Mouse (Mus musculus) kidney, adult 9 months (tissue): ENCODE results near the gene Syne2.
A peak's percentile ranks its signal among the peaks of the same experiment; 100 is the strongest.

Source experiments
- DNase-seq: peaks from one replicate; pipeline ENCODE4 v3.0.0; 2022

Syne2 gene

GRCm38 (mm10) chr12:75817959-75818452, at the start of gene Syne2:
Gene Syne2 (plus strand): TSS chr12:75818134.
- peak; percentile 89 for DNase-seq

DNA sequence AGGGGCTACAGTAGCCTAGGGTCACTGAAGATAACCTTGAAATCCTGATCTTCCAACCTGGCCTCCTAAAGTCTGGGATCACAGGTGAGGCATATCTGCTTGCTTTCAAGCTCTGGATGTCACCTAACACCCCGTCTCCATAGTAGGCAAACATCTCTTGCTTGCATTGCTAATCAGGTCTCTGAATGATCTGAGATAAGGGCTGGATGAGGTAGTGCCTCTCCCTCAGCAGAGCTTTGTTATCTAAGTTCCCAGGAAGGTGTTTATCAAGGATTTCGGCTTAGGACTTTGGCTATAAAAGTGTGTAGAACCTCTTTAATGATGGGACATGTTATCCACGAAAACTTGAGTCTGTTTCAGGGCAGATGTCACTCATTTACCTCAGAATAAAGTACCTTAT, 46.5 kb upstream of the Syne2 start:
- no peak for DNase-seq

GRCm38 (mm10) chr12:75772424-75773034, 45.4 kb upstream of the Syne2 start:
- DNase-seq, result peak; percentile 77

DNA sequence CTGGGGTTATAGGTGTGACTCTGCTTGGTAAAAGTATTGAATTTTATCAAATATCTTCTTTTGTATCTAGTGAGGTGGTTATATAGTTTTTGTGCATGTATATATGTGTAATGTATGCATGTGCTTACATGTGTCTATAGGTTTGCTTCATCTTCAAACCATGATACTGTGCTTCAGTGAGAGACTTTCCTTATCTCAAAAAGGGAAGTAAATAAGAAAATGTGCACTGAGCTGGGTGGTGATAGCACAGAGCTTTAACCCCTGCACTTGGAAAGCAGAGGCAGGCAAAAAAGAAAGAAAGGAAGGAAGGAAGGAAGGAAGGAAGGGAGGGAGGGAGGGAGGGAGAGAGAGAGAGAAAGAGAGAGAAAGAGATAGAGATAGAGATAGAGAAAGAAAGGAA, 36.5 kb upstream of the Syne2 start:
- no peak for DNase-seq

GRCm38 (mm10) chr12:75781995-75782394, 35.9 kb upstream of the Syne2 start:
- no peak for DNase-seq

DNA sequence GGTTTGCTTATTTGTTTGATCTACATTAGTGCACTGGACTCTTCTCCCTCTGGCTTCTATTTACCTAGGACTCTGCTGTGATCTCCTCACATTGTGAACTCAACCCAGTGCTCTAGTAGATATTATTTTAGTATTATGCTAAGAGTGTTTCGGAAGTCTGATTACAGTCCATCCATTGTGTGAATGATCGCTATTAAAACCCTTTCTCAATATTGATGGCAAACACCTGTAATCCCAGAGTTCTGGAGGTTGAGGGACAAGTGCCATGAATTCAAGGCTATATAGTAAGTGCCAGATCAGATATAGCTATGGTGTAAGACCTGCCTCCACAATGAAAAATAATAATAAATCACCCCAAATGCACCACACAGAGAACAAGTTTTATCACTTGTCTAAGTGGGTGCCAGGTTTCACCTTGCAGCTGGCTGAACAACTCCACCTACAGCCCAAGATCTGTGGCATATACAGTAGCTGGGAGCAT, 33.6 kb upstream of the Syne2 start:
- DNase-seq, result no peak

- peak; percentile 74 for DNase-seq
These were observed 31.3 kb upstream of the Syne2 start for GRCm38 (mm10) chr12:75786681-75787080.

GRCm38 (mm10) chr12:75789451-75789850, 28.5 kb upstream of the Syne2 start:
- no peak for DNase-seq

- DNase-seq, result no peak
These were observed 23.4 kb upstream of the Syne2 start for GRCm38 (mm10) chr12:75794527-75794926.

DNA sequence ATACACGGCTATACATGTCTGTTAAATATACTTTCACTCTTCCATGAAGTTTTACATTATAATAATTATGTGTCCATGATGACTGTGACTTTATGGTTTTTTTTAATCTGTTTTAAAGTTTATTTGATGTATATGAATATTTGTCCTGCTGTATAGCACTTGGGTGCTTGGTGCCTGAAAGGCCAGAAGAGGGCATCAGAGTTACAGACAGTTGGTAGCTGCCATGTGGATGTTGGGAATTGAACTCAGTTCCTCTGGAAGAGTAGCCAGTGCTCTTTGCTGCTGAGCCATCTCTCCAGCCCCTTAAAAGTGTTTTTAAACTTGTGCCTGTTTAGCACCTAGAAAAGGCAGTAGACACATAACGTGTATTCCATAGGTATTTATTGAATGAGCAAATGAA, 21.4 kb upstream of the Syne2 start:
- DNase-seq, result peak; percentile 47

GRCm38 (mm10) chr12:75806281-75806680, 11.7 kb upstream of the Syne2 start:
- no peak for DNase-seq

DNA sequence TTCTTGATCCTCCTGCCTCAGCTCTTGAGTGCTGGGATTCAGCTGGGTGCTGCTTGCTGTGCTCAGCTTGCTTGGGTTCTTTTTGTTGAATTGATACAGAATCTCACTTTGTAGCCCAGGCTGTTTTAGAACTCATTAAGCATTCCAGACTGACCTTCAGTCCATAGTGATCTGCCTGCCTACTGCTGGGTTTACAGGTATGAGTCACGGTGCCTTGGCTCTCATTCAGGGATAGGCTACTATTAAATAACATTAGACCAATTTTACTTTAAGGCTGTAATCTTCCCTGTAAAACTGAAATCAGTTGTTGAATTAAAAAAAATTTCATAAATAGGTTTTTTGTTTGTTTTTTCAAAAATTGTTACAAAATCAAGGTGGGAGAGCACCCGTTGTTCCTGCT, 4.2 kb upstream of the Syne2 start:
- no peak for DNase-seq

DNA sequence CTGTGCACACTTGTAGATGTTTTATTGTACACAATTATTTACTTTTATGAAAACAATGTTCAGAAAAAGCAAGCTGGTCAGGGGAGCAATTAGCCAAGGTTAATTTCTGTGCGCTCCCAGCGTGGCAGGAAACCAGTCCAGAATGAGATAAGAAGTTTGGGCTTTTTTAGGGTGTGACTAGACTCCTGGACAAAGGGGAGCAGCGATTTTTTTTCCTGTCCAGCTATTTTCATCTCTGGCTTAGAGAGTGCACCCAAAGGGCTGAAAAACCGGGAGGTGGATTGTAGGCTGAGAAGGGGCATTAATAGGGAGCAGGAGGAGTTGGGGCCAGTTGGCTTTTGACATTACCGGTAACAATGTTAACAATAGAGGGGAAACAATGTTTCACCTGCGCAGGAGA, 3.4 kb upstream of the Syne2 start:
- no peak for DNase-seq

GRCm38 (mm10) chr12:75816981-75817856, 715 bp upstream of the Syne2 start:
- no peak for DNase-seq

- peak; percentile 77 for DNase-seq
These were observed 810 bp downstream of the Syne2 start for GRCm38 (mm10) chr12:75818453-75819434.

- DNase-seq, result no peak
These were observed 1.5 kb downstream of the Syne2 start for GRCm38 (mm10) chr12:75819481-75819880.

- no peak for DNase-seq
These were observed 2.3 kb downstream of the Syne2 start for GRCm38 (mm10) chr12:75820216-75820615.

DNA sequence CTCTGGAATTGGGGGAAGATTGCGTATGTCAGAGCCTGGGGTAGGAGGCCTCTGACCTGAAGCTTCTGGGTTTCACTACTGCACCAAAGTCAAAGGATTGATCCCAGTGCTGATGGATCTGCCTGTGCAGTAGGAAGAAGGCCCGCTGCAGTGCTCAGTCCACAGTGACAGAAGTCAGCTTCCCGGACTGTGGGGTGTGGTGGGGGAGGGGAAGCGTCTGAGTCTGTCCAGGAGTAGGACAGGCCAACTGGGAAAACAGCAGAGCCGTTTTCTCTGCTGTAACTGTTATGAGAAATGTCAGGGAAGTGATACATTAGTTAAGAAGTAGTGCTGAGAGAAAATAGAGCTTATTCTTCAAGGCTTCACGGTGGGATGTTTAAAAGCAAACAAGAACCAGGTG, 4.2 kb downstream of the Syne2 start:
- DNase-seq, result no peak

GRCm38 (mm10) chr12:75823475-75823874, 5.5 kb downstream of the Syne2 start:
- DNase-seq, result peak; percentile 10

GRCm38 (mm10) chr12:75825458-75825857, 7.5 kb downstream of the Syne2 start:
- DNase-seq, result no peak

DNA sequence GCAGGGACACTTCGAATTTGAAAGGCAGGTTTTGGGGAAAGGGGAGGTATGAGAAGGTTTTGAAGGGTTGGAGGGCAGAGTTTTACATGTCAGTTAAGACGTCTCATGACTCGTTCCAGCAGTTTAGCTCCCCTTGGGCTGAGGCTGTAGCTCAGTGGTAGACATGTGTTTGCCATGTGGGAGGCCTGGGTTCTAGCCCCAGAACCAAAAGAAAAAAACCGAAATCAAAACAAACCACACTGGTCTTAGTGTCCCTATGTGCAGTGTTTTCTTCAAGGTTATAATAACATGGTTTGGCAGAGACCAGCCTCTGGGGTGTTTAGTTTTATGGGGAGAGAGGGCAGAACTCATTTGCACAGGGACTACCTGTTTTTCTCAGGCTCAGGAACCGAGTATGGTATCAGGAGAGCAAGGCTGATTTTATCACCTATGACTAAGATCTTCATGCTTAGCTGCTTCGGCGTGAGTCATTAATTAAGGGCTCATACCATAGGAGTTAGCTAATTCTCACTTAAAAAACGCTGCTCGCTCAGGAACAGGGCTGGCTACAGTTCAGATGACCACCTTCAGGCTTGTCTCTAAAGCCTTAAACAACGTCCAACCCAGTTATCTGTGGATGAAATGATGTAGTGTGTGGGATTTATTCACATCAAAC, 8.9 kb downstream of the Syne2 start:
- peak; percentile 72 for DNase-seq

DNA sequence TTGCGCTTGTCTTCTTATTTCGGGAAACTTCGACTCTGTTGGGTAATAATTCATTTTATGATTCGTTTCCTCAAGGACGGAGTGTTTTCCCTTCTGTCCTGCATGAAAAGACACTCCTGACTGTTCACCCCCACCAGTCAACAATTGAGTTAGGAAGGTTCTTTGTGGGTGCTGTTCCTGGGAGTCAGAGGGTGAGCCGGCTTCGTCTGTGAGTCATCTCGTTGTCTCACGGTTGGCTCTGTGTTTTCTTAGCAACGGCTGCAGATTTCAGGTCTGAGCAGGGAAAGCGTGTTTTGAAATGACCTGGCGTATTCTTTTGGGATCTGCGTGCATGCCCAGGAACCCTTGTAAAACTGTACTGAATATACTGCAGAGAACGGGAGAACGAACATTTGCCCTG, 9.8 kb downstream of the Syne2 start:
- peak; percentile 24 for DNase-seq
